Mouse (Mus musculus) left cerebral cortex, postnatal 10 days (tissue): Measurements from ENCODE around the gene Tnfrsf13c. TPM values are rescaled to one million over a fixed set of nuclear protein-coding genes. Genes with fewer than 3 reads are reported as not detected.

ENCODE experiments used
- DNase-seq, 2 experiments: peaks; one replicate each; pipeline ENCODE4 v3.0.0; 2021 to 2022; ENCODE audit warnings: low spot score in 2 of 2, mixed read lengths in 1 of 2; ENCODE audit errors: extremely low spot score in 1 of 2
- intact Hi-C: fragments of 180-260 bp; cut with DNase I; formaldehyde crosslinking; loops from one replicate; pipeline ENCODE4 v1.15.1; 2025
- total RNA-seq, 2 experiments: library from RNA; stranded (reverse); gene quantifications; 2 replicates each; pipeline ENCODE4 v1.2.3; 2021

Tnfrsf13c gene
- total RNA-seq, 2 experiments from 2014 or later: 0.30 to 0.73 TPM

DNA sequence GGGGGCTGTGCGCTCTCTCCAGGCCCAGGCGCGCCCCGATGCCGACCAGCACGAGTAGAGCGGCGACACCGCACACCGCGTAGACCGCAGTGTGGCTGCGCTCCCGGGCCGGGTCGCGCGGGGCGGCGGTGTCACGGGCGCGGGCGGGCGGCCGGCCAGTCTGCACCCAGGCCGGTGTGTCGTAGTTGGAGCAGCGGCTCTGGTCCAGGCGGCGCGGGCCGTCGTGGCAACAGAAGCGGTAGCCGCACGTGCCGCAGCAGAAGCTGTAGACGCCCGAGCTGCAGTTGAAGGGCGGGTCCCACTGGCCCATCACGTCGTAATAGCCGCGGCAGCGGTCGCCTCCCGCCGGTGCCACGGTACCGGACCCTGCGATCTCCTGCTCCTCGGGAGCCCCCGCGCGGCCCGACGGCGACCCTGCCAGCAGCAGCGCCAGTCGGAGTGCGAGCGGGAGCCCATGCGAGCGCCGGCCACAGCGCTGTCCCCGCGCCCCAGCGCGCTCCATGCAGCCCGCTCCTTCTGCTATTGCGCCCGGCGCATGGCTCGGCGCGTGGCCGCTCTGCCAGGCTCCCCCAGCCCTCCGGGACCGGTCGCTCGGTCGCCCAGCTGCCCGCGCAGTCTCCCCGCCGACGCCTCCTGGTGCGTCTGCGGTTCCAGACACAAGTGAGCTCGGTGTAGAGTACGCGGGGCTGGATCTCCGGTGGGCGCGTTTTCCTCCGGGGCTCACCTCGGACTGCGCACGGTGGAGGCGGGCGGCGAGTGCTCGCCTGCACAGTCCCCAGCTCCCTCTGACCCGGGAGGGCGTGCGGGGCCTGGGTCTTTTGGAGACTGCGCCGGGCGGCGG lies 12.0 kb downstream of the Tnfrsf13c start:
- peak in 1 of 2 experiments; percentile 57 for DNase-seq

DNA sequence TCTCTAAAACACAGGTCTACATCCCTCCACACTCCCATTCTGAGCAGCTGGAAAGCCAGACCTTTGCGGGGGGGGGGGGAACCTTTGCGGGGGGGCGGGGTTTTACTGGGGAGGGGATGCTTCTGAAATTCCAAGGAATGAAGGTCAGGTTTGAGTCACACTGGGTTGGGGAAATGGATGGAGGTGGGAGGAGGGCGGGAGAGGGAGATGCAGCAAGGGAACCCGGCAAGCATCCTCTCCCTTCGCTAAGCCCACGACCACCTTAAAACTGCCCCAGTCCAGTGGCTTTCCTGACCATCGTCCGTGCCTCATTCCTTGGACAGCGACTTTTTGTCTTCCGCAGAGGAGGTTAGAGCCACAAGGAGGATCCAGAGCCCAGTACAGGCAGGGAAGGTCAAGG lies 12.9 kb downstream of the Tnfrsf13c start:
- DNase-seq: no peak
- intact Hi-C loops: no loop called here

More for the DNA sequence above, 12.0 kb downstream of the Tnfrsf13c start:
- intact Hi-C loops: no loop called here

DNA sequence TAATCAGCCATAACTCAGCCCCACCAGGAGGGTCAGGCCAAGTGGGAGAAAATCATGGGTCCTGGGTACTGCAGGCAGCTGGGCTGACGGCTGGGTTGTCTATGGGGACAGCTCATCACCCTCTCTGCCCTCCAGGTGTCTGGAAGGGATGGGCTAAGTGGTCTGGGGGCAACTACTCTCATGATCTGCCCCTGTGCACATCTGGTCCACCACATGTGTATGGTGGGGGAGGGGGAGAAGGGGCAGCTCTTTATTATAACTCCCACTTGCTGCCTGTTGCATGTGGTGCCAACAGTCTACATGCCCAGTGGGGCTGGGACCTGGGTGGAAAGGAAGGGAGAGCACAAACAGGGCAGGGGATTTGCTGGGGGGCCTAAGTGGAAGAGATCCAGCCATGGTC lies 13.4 kb downstream of the Tnfrsf13c start:
- DNase-seq: no peak
- intact Hi-C loops: no loop called here

DNA sequence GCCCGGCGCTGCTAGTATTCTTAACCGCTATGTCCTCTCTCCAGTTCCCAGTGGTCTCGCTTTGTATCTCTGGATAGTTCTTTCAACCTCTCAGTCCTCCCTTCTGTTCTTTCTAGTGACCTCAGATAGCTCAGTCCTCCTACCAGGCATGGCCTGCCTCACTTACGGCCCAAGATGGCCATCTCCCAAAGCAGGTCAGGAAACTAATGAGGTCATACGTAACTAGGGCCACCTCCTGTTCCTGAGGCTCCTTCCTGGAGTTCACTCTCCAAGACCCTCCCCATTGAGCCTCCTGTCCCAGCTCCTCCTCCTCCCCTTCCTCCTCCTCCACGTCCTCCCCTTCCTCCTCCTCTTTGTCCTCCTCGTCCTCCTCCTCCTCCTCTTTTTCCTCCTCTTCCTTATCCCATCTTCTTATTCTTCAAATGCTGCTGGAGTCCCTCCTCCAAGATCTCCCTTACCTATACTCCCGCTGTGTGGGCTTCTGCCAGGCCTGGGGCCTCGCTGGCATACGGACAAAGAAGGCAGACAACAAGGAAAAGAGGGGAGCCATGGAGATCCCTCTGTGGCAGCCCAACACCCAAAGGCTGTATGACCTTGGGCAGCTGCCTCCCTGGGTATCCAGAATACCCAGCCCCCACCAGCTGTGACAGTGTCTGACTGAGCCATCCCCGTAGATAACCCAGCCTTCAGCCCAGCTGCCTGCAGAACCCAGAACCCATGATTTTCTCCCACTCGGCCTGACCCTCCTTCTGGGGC lies 14.7 kb downstream of the Tnfrsf13c start:
- intact Hi-C loops: no loop called here

DNA sequence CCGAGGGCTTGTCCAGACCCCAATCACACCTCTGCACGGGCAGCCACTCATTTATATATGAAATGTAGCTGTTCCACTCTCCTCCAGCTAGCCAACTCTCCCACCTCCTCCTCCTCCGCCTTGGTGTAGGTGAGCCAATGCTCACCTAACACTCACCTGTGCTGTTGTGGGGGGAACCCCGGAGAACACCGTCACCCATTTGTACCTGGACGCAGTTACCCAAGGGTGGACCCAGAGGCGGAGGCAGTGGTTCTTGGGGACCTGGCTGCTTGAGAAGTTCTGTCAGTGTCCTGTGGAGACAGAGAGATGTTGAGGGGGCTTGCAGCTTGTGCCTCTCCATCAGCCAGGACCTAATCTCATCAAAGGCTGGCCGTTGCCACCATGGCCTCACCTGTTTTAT lies 15.9 kb downstream of the Tnfrsf13c start:
- DNase-seq: no peak
- intact Hi-C loops: no loop called here

More for the DNA sequence above, 14.7 kb downstream of the Tnfrsf13c start:
- DNase-seq: no peak

DNA sequence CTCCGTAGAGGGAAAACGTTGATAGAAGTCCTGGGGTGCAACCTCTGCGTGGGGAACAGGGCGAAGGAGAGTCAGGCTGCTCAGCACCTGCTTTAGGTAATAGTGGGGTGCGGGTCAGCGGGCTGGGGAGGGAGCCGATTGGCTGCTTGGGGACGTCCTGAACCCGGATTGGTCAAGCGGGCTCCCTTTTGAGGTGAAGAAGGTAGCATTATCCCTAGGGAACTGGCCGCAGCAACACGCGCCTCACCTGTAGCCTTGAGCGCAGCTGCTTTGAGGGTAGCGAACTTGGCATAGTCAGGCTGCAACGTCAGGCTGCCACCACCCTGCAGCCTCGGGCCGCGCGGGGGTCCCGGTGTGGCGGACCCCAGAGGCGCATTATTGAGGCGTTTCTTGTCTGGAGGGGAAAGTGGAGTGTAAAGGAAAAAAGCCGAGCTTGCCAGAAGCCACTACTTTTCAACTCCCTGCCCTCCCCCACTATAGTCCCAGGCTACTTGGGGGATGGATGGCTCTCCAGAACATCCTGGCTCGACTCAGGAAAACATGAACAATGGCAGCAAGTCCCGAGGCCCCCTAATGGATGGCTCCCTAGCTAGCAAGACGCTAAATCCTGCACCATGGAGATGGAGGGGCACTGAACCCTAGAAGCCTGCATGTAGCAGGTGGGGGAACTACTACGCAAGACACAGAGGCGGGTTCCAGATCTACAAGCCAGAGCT lies 16.5 kb downstream of the Tnfrsf13c start:
- DNase-seq: no peak
- intact Hi-C loops: no loop called here

DNA sequence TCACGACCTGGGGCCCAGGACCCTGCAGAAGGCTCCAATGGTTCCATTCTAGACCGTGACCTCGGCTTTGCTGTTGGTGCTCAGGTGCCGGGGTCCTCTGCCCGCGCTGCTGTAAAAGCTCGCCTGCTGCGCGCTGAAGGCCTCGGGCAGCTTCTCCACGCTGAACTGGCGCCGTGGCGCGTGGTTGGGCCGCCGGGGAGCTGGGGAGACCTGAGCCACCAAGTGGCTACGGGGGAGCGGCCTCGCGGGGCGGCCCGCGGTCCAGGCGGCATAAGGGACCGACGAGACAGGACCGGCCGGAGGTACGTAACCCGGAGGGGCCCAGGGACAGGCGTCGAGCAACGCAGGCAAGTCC lies 17.1 kb downstream of the Tnfrsf13c start:
- intact Hi-C loops: no loop called here
- DNase-seq: no peak

DNA sequence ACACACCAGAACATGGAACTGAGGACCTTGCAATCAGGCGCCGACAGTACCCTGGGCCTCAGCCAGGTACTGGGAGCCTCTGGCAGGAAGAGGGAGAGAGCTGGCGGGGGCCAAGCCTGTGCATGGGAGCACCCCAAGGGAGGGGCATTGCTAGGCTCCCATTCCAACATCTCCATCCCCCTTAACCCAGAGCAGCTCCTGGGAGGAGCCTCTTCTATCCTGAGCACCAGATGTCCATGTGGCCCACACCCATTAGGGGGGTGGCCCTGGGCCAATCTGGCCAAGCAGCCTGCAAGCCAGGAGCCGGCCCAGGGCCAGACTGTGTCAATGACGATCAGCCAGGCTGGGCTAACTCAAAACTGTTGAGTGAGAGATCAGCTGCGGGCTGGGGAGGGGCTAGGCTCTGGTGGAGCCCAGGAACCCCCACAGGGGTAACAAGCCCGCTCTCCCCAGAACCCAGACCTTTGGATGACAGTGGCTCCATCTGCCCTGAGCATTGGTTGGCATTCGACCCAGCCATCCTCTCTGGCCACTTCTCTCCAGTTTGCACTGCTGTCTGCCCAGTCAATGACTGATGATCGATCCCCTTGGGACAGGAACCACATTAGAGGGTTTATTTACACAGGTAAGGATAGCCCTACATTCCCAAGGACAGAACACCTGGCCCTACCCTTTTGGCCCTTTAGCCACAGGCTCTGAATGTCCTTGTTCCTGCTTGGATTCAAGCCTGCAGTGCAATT lies 17.6 kb downstream of the Tnfrsf13c start:
- DNase-seq: peak; percentile 45 to 83
- intact Hi-C loops: no loop called here

DNA sequence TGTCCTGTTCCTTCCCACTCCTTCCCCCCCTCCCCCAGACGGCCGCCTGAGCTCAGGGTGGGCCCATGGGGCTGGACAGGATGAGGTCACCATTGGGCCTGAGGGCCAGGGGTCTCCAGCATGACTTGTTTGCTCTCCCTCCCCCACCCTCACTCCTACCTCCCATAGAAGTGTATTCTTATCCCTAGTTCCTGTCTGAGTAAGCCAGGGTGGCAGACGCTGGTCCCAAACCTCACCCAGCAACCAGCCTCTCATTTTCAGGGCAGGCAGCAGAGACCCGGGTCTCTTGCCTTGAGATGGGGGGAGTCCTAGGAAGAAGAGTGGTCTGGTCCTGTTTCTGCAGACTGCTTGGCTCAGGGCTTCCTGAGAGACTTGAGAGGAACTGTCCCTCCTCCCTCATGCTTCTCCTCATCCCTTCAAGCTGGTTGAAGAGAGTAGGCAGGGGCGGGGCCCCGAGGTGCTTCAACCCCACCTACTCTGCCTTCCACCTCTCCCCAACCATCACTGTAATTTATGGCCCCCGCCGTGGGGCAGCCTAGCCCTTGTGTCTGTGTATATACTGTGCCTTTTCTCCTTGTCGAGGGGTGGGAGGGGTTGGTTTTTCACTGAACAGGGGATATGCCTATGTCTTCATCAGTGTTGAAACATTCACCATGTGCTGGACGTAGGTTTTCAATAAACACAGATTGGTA lies 19.3 kb downstream of the Tnfrsf13c start:
- intact Hi-C loops: loop anchor here (5.0 kb wide), 1 partner anchor 38 kb away; no protein-coding TSS in a partner anchor
- no peak for DNase-seq

DNA sequence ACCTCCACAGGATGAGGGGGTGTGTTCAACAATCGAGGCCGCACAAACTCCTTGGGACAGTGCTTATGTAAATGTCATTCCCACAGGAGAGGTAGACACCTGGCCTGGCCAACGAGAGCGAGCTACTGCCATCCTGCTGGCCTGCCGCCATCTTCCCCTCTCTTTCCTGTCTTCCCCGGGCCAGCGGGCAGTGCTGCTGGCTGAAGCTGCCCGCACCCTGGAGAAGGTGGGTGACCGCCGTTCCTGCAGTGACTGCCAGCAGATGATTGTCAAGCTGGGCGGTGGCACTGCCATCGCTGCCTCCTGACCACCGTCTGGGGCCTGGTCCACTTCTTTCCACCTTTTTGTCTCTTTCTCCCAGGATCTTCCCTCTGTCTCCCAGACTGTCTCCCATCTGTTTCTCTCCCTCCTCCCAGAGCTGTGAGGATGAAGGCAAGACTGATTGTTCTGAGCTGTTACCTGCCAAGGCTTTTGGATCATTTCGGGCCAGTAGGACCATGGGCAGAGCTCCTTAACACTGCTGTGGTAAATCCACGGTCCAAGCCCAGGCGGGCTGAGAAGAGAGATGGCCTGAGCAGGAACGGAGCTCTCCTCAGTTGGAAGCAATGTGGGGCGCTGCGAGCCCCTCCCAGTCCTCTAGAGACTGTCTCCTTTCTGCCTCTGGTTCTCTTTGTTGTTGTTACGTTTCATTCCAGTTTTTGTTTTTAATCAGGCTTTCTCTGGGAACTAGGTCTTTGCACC lies 20.4 kb downstream of the Tnfrsf13c start:
- intact Hi-C loops: loop anchor here (5.0 kb wide), 1 partner anchor 36 kb away; no protein-coding TSS in a partner anchor
- no peak for DNase-seq

DNA sequence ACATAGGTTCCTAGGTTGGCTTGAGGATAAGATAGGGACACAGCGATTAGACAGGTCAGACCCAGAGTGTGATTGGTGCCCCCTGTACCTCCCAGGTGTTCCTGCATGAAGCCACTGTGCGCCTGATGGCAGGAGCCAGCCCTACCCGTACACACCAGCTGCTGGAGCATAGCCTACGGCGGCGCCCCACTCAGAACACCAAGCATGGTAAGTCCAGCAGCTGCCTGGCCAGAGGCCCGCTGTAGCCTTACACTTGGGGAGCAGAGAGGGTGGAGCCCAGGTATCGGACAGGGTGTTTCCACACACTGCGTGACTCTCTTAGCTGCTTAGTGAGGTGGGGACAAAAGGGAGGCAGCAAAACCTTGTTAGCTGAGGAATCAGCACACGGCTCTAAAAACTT lies 21.1 kb downstream of the Tnfrsf13c start:
- DNase-seq: no peak
- intact Hi-C loops: loop anchor here (5.0 kb wide), 1 partner anchor 36 kb away; no protein-coding TSS in a partner anchor

DNA sequence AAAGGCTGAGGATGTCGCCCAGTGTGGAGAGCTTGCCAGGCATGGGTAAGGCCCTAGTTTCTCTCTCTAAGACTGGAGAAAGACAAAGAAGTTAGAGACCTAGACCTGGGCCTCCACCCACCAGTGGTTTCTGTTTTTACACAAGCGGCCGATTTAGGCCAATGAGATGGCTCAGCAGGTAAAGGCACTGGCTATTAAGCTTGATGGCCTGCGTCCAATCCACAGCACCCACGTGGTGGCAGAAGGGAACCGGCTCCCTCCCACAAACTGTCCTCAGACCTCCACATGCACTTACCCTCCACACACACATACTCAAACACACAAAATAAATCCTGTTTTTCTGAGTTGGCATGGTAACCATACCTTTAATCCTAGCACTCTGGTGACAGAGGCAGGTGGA lies 22.1 kb downstream of the Tnfrsf13c start:
- no peak for DNase-seq
- intact Hi-C loops: loop anchor here (5.0 kb wide), 1 partner anchor 35 kb away; no protein-coding TSS in a partner anchor

DNA sequence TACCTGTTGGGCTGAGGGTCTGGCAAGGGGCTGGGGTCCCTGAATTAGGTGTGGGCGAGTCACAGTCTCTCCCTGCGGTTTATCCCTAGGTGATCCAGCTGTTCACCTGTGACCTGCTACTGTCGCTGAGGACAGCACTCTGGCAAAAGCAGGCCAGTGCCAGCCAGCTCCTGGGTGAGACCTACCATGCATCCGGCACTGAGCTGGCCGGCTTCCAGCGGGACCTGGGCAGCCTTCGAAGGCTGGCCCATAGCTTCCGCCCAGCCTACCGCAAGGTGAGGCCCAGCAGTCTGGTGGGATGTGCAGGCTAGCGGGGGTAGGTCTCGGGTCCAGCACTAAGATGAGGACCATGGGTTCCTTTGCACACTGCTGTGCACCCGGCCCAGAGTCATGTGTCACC lies 24.6 kb downstream of the Tnfrsf13c start:
- intact Hi-C loops: no loop called here
- no peak for DNase-seq

DNA sequence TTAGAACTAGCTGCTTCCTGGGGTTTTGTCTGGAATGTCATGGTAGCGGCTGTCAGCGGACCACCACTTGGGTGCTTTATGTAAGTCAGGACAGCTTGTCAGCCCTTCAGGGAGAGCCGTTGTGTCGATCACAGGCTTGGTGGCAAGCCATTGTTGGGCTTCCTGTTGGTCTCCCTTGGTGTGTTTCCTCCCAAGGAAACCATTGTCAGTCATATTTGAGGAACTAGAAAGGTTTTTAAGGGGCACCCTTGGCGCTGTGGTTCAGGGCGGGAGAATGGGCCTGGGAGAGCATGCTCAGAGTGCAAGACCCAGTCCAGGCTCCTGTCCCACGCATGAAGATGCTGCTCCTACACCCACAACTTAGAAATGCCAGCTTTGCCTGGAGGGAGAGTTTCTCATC lies 25.8 kb downstream of the Tnfrsf13c start:
- intact Hi-C loops: no loop called here

DNA sequence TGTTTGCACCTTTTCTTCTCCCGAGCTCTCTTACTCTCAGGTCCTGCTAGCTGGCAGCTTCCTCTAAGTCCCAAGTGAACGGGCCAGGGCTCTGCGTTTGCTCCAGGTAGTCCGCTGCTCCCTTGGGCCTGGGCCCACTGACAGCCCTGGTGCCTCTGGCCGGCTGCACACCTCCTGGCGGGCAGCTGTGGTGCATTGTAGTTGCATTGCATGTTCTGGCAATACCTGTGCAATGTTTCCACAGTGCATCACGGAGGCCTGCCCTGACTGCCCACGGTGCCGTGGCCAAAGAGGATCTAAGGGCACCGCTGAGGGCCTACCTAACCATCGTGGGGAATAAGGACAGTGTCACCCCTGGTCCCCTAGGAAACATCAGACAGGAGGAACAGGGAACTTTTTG lies 26.2 kb downstream of the Tnfrsf13c start:
- no peak for DNase-seq
- intact Hi-C loops: no loop called here

More for the DNA sequence above, 25.8 kb downstream of the Tnfrsf13c start:
- no peak for DNase-seq

DNA sequence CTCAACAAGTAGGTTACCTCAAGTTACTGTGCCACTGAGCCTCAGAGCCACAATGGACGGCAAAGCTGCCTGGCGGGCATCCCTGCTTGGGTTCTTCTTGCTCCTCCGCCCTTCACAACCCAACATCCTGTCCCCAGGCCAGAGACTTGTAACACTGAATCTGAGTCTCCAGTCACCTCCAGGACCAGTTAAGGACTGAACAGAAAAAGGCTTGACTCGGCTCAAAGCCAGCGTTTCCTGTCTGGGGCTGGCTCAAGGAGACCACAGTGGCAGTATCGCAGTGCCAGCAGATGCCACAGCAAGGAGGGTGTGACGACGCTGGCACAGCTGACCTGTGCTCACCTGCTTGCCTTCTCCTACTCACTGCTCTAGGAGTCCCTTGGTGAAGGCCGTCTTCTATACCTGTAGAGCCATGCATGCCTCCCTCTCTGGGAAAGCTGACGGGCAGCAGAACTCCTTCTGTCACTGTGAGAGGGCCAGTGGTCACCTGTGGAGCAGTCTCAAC lies 26.9 kb downstream of the Tnfrsf13c start:
- intact Hi-C loops: no loop called here
- DNase-seq: no peak

DNA sequence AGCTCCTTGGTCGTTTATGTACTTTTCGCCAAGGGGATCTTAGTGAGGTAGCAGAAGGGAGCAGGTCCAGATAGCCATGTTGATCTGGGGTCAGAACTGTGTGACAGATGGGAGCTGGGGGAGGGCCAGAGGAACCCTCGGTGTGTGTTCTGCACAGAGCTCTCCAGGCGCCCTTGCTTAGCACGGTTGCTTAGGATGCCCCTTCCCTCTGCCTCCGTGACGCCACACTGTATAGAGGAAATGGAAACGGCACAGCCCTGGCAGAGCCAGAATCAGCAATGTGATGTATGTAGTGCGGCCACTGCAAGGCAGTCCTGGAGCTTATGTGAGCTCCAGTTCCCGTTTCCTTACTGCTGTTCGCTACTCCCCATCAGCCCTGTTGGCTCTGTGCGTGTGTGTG lies 27.9 kb downstream of the Tnfrsf13c start:
- intact Hi-C loops: no loop called here
- no peak for DNase-seq
